Mouse (Mus musculus): ENCODE results near the gene Aldh1b1. TPM values are rescaled to one million over a fixed set of nuclear protein-coding genes. Genes with fewer than 3 reads are reported as not detected.

Aldh1b1 gene
- polyA plus RNA-seq, 1 experiment from 2014 or later = 25.7 TPM

GRCm38 (mm10) chr4:45786674-45787073 is 12.1 kb upstream of the Aldh1b1 start:
- Histone ChIP-seq H3K4me3 (no peak overlapping the region), H3K9ac (replicated peaks) (no peak overlapping the region), H3K4me2 (replicated peaks) (no peak overlapping the region), H3K4me1 (peaks cover 18% of the 10 kb centered on the region), H3K36me3 (no peaks in the 10 kb centered on the region), H3K27me3 (no peaks in the 10 kb centered on the region), H3K9me3 (no peaks in the 10 kb centered on the region), H3K27ac (replicated peaks) (peak overlapping the region; percentile 7; the same call in 1 of the 2 replicates)
- no peak for ATAC-seq (replicated peaks)
- 44% methylated on average over 4 of the region's 4 CpGs for WGBS

GRCm38 (mm10) chr4:45788446-45789081 is 10.3 kb upstream of the Aldh1b1 start:
- Histone ChIP-seq H3K4me1 (peaks cover 18% of the 10 kb centered on the region), H3K4me2 (replicated peaks) (no peak overlapping the region), H3K27ac (replicated peaks) (peak overlapping the region; percentile 66), H3K9me3 (no peaks in the 10 kb centered on the region), H3K36me3 (no peaks in the 10 kb centered on the region), H3K9ac (replicated peaks) (no peak overlapping the region), H3K27me3 (no peaks in the 10 kb centered on the region), H3K4me3 (no peak overlapping the region)
- WGBS = 79% methylated on average over 13 of the region's 13 CpGs
- no peak for ATAC-seq (replicated peaks)

GRCm38 (mm10) chr4:45789263-45789958 is 9.4 kb upstream of the Aldh1b1 start:
- peak; percentile 62 for ATAC-seq (replicated peaks)
- no peaks in the 10 kb centered on the region for H3K27me3 ChIP-seq
- no peak overlapping the region for H3K4me2 ChIP-seq (replicated peaks)
- H3K36me3 ChIP-seq = no peaks in the 10 kb centered on the region
- H3K9ac ChIP-seq (replicated peaks) = no peak overlapping the region
- 39% methylated on average over 13 of the region's 13 CpGs for WGBS
- H3K27ac ChIP-seq (replicated peaks) = peak overlapping the region; percentile 66
- H3K9me3 ChIP-seq = no peaks in the 10 kb centered on the region
- H3K4me3 ChIP-seq = no peak overlapping the region
- H3K4me1 ChIP-seq = peaks cover 18% of the 10 kb centered on the region

- no peak overlapping the region for H3K9ac ChIP-seq (replicated peaks)
- H3K4me3 ChIP-seq = no peak overlapping the region
- no peaks in the 10 kb centered on the region for H3K36me3 ChIP-seq
- peaks cover 18% of the 10 kb centered on the region for H3K4me1 ChIP-seq
- peak overlapping the region; percentile 66 for H3K27ac ChIP-seq (replicated peaks)
- no peak overlapping the region for H3K4me2 ChIP-seq (replicated peaks)
- H3K9me3 ChIP-seq = no peaks in the 10 kb centered on the region
- ATAC-seq (replicated peaks) = no peak
- H3K27me3 ChIP-seq = no peaks in the 10 kb centered on the region
- 76% methylated on average over 2 of the region's 2 CpGs for WGBS
Observed at GRCm38 (mm10) chr4:45790018-45790417, 8.8 kb upstream of the Aldh1b1 start.

- peak overlapping the region; percentile 56; the same call in 1 of the 2 replicates for H3K27ac ChIP-seq (replicated peaks)
- ATAC-seq (replicated peaks) = no peak
- peak overlapping the region; percentile 16; the same call in 1 of the 2 replicates for H3K4me3 ChIP-seq
Observed at GRCm38 (mm10) chr4:45795191-45795811, 3.5 kb upstream of the Aldh1b1 start.

GRCm38 (mm10) chr4:45796760-45797159 is 2.1 kb upstream of the Aldh1b1 start:
- no peaks in the 10 kb centered on the region for H3K27me3 ChIP-seq
- H3K36me3 ChIP-seq = no peaks in the 10 kb centered on the region
- H3K27ac ChIP-seq (replicated peaks) = no peak overlapping the region
- no peak overlapping the region for H3K4me3 ChIP-seq
- H3K4me1 ChIP-seq = peaks cover 29% of the 10 kb centered on the region
- no peak overlapping the region for H3K9ac ChIP-seq (replicated peaks)
- H3K4me2 ChIP-seq (replicated peaks) = no peak overlapping the region
- 81% methylated on average over 5 of the region's 5 CpGs for WGBS
- ATAC-seq (replicated peaks) = no peak
- no peaks in the 10 kb centered on the region for H3K9me3 ChIP-seq

More at GRCm38 (mm10) chr4:45795191-45795811, 3.5 kb upstream of the Aldh1b1 start:
- Histone ChIP-seq H3K36me3 (no peaks in the 10 kb centered on the region), H3K4me1 (peaks cover 23% of the 10 kb centered on the region), H3K27me3 (no peaks in the 10 kb centered on the region), H3K9me3 (no peaks in the 10 kb centered on the region), H3K4me2 (replicated peaks) (peak overlapping the region; percentile 41), H3K9ac (replicated peaks) (peak overlapping the region; percentile 33)
- under 1% methylated on average over 12 of the region's 12 CpGs for WGBS

- Histone ChIP-seq H3K27ac (replicated peaks) (no peak overlapping the region), H3K4me3 (no peak overlapping the region), H3K9me3 (no peaks in the 10 kb centered on the region), H3K27me3 (no peaks in the 10 kb centered on the region), H3K4me1 (peaks cover 29% of the 10 kb centered on the region), H3K9ac (replicated peaks) (no peak overlapping the region), H3K4me2 (replicated peaks) (peak overlapping the region; percentile 65), H3K36me3 (peaks cover 13% of the 10 kb centered on the region)
- no peak for ATAC-seq (replicated peaks)
- WGBS = 46% methylated on average over 3 of the region's 3 CpGs
Observed at GRCm38 (mm10) chr4:45799956-45800537, 1.2 kb downstream of the Aldh1b1 start.

- Histone ChIP-seq H3K36me3 (peaks cover 20% of the 10 kb centered on the region), H3K4me3 (no peak overlapping the region), H3K27ac (replicated peaks) (no peak overlapping the region), H3K9ac (replicated peaks) (no peak overlapping the region), H3K4me2 (replicated peaks) (no peak overlapping the region), H3K4me1 (peaks cover 24% of the 10 kb centered on the region), H3K27me3 (no peaks in the 10 kb centered on the region), H3K9me3 (no peaks in the 10 kb centered on the region)
- WGBS = 94% methylated on average over 14 of the region's 14 CpGs
- ATAC-seq (replicated peaks) = no peak
Observed at GRCm38 (mm10) chr4:45802900-45803299, 4.1 kb downstream of the Aldh1b1 start.

- no peak overlapping the region for H3K9ac ChIP-seq (replicated peaks)
- no peaks in the 10 kb centered on the region for H3K9me3 ChIP-seq
- peaks cover 47% of the 10 kb centered on the region for H3K36me3 ChIP-seq
- H3K4me2 ChIP-seq (replicated peaks) = no peak overlapping the region
- H3K27ac ChIP-seq (replicated peaks) = no peak overlapping the region
- no peak for ATAC-seq (replicated peaks)
- 19% methylated on average over 7 of the region's 7 CpGs for WGBS
- H3K4me1 ChIP-seq = peaks cover 6% of the 10 kb centered on the region; the same call in 1 of the 2 replicates
- no peaks in the 10 kb centered on the region for H3K27me3 ChIP-seq
- no peak overlapping the region for H3K4me3 ChIP-seq
Observed at GRCm38 (mm10) chr4:45808034-45808433, 9.2 kb downstream of the Aldh1b1 start.

- Histone ChIP-seq H3K36me3 (peaks cover 65% of the 10 kb centered on the region), H3K9me3 (no peaks in the 10 kb centered on the region), H3K9ac (replicated peaks) (no peak overlapping the region), H3K27ac (replicated peaks) (no peak overlapping the region), H3K4me2 (replicated peaks) (no peak overlapping the region), H3K4me3 (no peak overlapping the region), H3K4me1 (peaks cover 15% of the 10 kb centered on the region), H3K27me3 (no peaks in the 10 kb centered on the region)
- ATAC-seq (replicated peaks) = no peak
- 22% methylated on average over 8 of the region's 8 CpGs for WGBS
Observed at GRCm38 (mm10) chr4:45811250-45811649, 12.4 kb downstream of the Aldh1b1 start.

GRCm38 (mm10) chr4:45815542-45815941 is 16.7 kb downstream of the Aldh1b1 start:
- H3K27ac ChIP-seq (replicated peaks) = peak overlapping the region; percentile 39
- no peak overlapping the region for H3K4me3 ChIP-seq
- no peak for ATAC-seq (replicated peaks)
- no peaks in the 10 kb centered on the region for H3K27me3 ChIP-seq
- no peaks in the 10 kb centered on the region for H3K9me3 ChIP-seq
- H3K4me1 ChIP-seq = peaks cover 52% of the 10 kb centered on the region
- H3K36me3 ChIP-seq = peaks cover 36% of the 10 kb centered on the region
- H3K4me2 ChIP-seq (replicated peaks) = no peak overlapping the region
- 21% methylated on average over 7 of the region's 7 CpGs for WGBS
- H3K9ac ChIP-seq (replicated peaks) = no peak overlapping the region

GRCm38 (mm10) chr4:45818814-45819207 is 20.0 kb downstream of the Aldh1b1 start:
- no peaks in the 10 kb centered on the region for H3K27me3 ChIP-seq
- H3K27ac ChIP-seq (replicated peaks) = peak overlapping the region; percentile 99
- H3K9me3 ChIP-seq = no peaks in the 10 kb centered on the region
- peak overlapping the region; percentile 39 for H3K4me2 ChIP-seq (replicated peaks)
- H3K36me3 ChIP-seq = peaks cover 30% of the 10 kb centered on the region
- peak overlapping the region; percentile 15 for H3K4me3 ChIP-seq
- H3K4me1 ChIP-seq = peaks cover 83% of the 10 kb centered on the region
- peak overlapping the region; percentile 27 for H3K9ac ChIP-seq (replicated peaks)
- ATAC-seq (replicated peaks) = no peak; the same call in 1 of the 2 replicates
- WGBS = 10% methylated on average over 4 of the region's 4 CpGs
